Mouse (Mus musculus): ENCODE measurements around the gene Lrrc59. TPM values are rescaled to one million over a fixed set of nuclear protein-coding genes. Genes with fewer than 3 reads are reported as not detected.
"Not testable (repeated sequence)": the region's sequence is repeated elsewhere in the genome, so short reads cannot be mapped to it uniquely, and the experiment has no call there.

Gene Lrrc59
- total RNA-seq, 2 experiments from 2014 or later = 96.2 to 98.0 TPM

GRCm38 (mm10) chr11:94692502-94692901, 62.9 kb downstream of the Lrrc59 start:
- DNase-seq (ENCODE audit: low spot score in 2 of 2) = not testable (repeated sequence)

Other genes with a start within 250 kb of the Lrrc59 start
- 1 to 10 TPM; 2.5 to 3.7 TPM for gene Abcc3, start 236.8 kb upstream of the Lrrc59 start, total RNA-seq (2021)
- 10 to 100 TPM; 72.0 to 86.1 TPM for gene Cacna1g, start 155.6 kb upstream of the Lrrc59 start, total RNA-seq (2021)
- not detected for gene Spata20, start 143.6 kb upstream of the Lrrc59 start, total RNA-seq (2021)
- gene Epn3, start 129.8 kb upstream of the Lrrc59 start, total RNA-seq (2021) = 1 to 10 TPM in 1 of 2 experiments, under 1 TPM in 1; 0.84 to 2.0 TPM
- 1 to 10 TPM; 5.7 to 7.8 TPM for gene Mycbpap, start 108.0 kb upstream of the Lrrc59 start, total RNA-seq (2021)
- 10 to 100 TPM; 10.5 to 13.4 TPM for gene Rsad1, start 80.5 kb upstream of the Lrrc59 start, total RNA-seq (2021)
- gene Chad, start 64.7 kb upstream of the Lrrc59 start, total RNA-seq (2021) = not detected
- 10 to 100 TPM; 14.1 to 14.9 TPM for gene Acsf2, start 27.9 kb upstream of the Lrrc59 start, total RNA-seq (2021)
- gene Mrpl27, start 24.0 kb downstream of the Lrrc59 start, total RNA-seq (2021) = 10 to 100 TPM; 70.9 to 73.3 TPM
- gene Eme1, start 24.2 kb downstream of the Lrrc59 start, total RNA-seq (2021) = not detected
- gene Xylt2, start 47.7 kb downstream of the Lrrc59 start, total RNA-seq (2021) = 10 to 100 TPM; 20.7 to 22.6 TPM
- gene Gm11541, start 74.7 kb downstream of the Lrrc59 start, total RNA-seq (2021) = not detected
- gene Cdc34b, start 112.0 kb downstream of the Lrrc59 start, total RNA-seq (2021) = under 1 TPM in 1 of 2 experiments, not detected in 1; 0.75 TPM
- not detected for gene Tmem92, start 152.9 kb downstream of the Lrrc59 start, total RNA-seq (2021)

All from left cerebral cortex, adult 18-20 months (tissue).